Mouse (Mus musculus): Measurements from ENCODE around the gene Fam205a3.
"Not testable (repeated sequence)": the region's sequence is repeated elsewhere in the genome, so short reads cannot be mapped to it uniquely, and the experiment has no call there.

Gene Fam205a3

GRCm38 (mm10) chr4:42318034-42318433 lies at the start of gene Fam205a3:
Gene Fam205a3, plus strand, starts transcription at chr4:42318334.
- DNase-seq: not testable (repeated sequence)

- not testable (repeated sequence) for DNase-seq
These were observed 24.2 kb upstream of the Fam205a3 start, which contains the start of gene Gm21953 for GRCm38 (mm10) chr4:42293967-42294366. Gene Gm21953, plus strand, starts transcription at chr4:42294267.

All from kidney, adult 11 months (tissue).